Mouse (Mus musculus) olfactory bulb, adult 2 months (tissue): ENCODE measurements around the gene Sapcd1.
"Not testable (repeated sequence)": the region's sequence is repeated elsewhere in the genome, so short reads cannot be mapped to it uniquely, and the experiment has no call there.

Experiments
- CTCF ChIP-seq: fragments of 200-500 bp; IDR thresholded peaks from 2 replicates; pipeline ENCODE4 v1.5.1; 2012; ENCODE audit warnings: low read depth, mild to moderate bottlenecking, low read length, moderate library complexity; ENCODE audit not compliant: insufficient read depth
- POLR2A ChIP-seq: fragments of 200-500 bp; IDR thresholded peaks from 2 replicates; pipeline ENCODE4 v1.6.1; 2012; ENCODE audit warnings: mild to moderate bottlenecking, low read depth, low read length, moderate library complexity; ENCODE audit not compliant: insufficient read depth

- TF ChIP-seq POLR2A, CTCF: not testable (repeated sequence)
These were observed 32.6 kb downstream of the Sapcd1 start for GRCm38 (mm10) chr17:34995192-34995591.
